Mouse (Mus musculus) megakaryocyte progenitor cell, adult 5-6 weeks (primary cell): Measurements from ENCODE around the gene Adgrg6. TPM values are rescaled to one million over a fixed set of nuclear protein-coding genes. Genes with fewer than 3 reads are reported as not detected.

Source experiments
- ATAC-seq: replicated peaks from 2 replicates; pipeline ENCODE4 v1.8.0; 2016; ENCODE audit warnings: mild to moderate bottlenecking, moderate TSS enrichment, inconsistent platforms; ENCODE audit not compliant: poor library complexity
- total RNA-seq, 2 experiments: library from RNA; stranded (forward) in 1 of 2; stranded (reverse) in 1 of 2; fragments of 157-497, 149-512 nt in 1 of 2; fragments of 200-1000 nt in 1 of 2; gene quantifications; 2 replicates each; pipeline versions ENCODE4 v1.2.3 to v1.2.4; 2015 to 2017

The Adgrg6 gene
- total RNA-seq, 2 experiments from 2014 or later, result 0.59 to 0.75 TPM

GRCm38 (mm10) chr10:14495204-14495603 is 50.3 kb downstream of the Adgrg6 start:
- no peak for ATAC-seq

- ATAC-seq, result no peak
These were observed 53.6 kb downstream of the Adgrg6 start for GRCm38 (mm10) chr10:14491838-14492237.

GRCm38 (mm10) chr10:14483257-14483656 is 62.2 kb downstream of the Adgrg6 start:
- ATAC-seq, result no peak

- ATAC-seq, result no peak
These were observed 63.0 kb downstream of the Adgrg6 start for GRCm38 (mm10) chr10:14482483-14482882.

- no peak for ATAC-seq
These were observed 64.5 kb downstream of the Adgrg6 start for GRCm38 (mm10) chr10:14480928-14481327.

GRCm38 (mm10) chr10:14476393-14476792 is 69.1 kb downstream of the Adgrg6 start:
- no peak for ATAC-seq

- peak; percentile 56 for ATAC-seq
These were observed 69.8 kb downstream of the Adgrg6 start for GRCm38 (mm10) chr10:14475641-14476040.

GRCm38 (mm10) chr10:14474541-14475305 is 70.7 kb downstream of the Adgrg6 start:
- peak; percentile 95 for ATAC-seq

GRCm38 (mm10) chr10:14471039-14471550 is 74.4 kb downstream of the Adgrg6 start:
- ATAC-seq, result no peak

GRCm38 (mm10) chr10:14468623-14469022 is 76.8 kb downstream of the Adgrg6 start:
- no peak for ATAC-seq

GRCm38 (mm10) chr10:14463796-14464511 is 81.5 kb downstream of the Adgrg6 start:
- ATAC-seq, result peak; percentile 58

- no peak for ATAC-seq
These were observed 84.4 kb downstream of the Adgrg6 start for GRCm38 (mm10) chr10:14460933-14461514.

- ATAC-seq, result peak; percentile 51
These were observed 85.1 kb downstream of the Adgrg6 start for GRCm38 (mm10) chr10:14460252-14460932.

- peak; percentile 32 for ATAC-seq
These were observed 85.6 kb downstream of the Adgrg6 start for GRCm38 (mm10) chr10:14459819-14460218.

GRCm38 (mm10) chr10:14459330-14459729 is 86.1 kb downstream of the Adgrg6 start:
- ATAC-seq, result no peak

- no peak for ATAC-seq
These were observed 91.0 kb downstream of the Adgrg6 start for GRCm38 (mm10) chr10:14454481-14454880.

GRCm38 (mm10) chr10:14451811-14452210 is 93.6 kb downstream of the Adgrg6 start:
- peak; percentile 86 for ATAC-seq

GRCm38 (mm10) chr10:14450073-14450472 is 95.4 kb downstream of the Adgrg6 start:
- ATAC-seq, result peak; percentile 61

- ATAC-seq, result peak; percentile 93
These were observed 99.7 kb downstream of the Adgrg6 start for GRCm38 (mm10) chr10:14445590-14446291.

GRCm38 (mm10) chr10:14440860-14441579 is 104.4 kb downstream of the Adgrg6 start:
- ATAC-seq, result no peak
